Mouse (Mus musculus) gonadal fat pad, adult 2 months (tissue): ENCODE measurements around the gene Nhlrc2. TPM values are rescaled to one million over a fixed set of nuclear protein-coding genes. Genes with fewer than 3 reads are reported as not detected.

Experiments used
- DNase-seq: peaks from one replicate; pipeline ENCODE4 v3.0.0-alpha.2; 2012; ENCODE audit warnings: low read depth
- polyA plus RNA-seq: library from polyadenylated mRNA; depleted of rRNA; stranded (reverse); fragments of >200 nt; gene quantifications from 2 replicates; pipeline ENCODE4 v1.2.3, GENCODE M21; 2012

Gene Nhlrc2
- polyA plus RNA-seq, 1 experiment, result 10.0 TPM

- no peak for DNase-seq
These were observed 15.4 kb downstream of the Nhlrc2 start for GRCm38 (mm10) chr19:56563469-56563868.

GRCm38 (mm10) chr19:56565358-56565757 is 17.3 kb downstream of the Nhlrc2 start:
- no peak for DNase-seq

GRCm38 (mm10) chr19:56566041-56566440 is 18.0 kb downstream of the Nhlrc2 start:
- no peak for DNase-seq

- no peak for DNase-seq
These were observed 18.9 kb downstream of the Nhlrc2 start for GRCm38 (mm10) chr19:56566940-56567339.

- no peak for DNase-seq
These were observed 22.7 kb downstream of the Nhlrc2 start for GRCm38 (mm10) chr19:56570781-56571180.

GRCm38 (mm10) chr19:56571234-56571633 is 23.2 kb downstream of the Nhlrc2 start:
- DNase-seq, result no peak

- DNase-seq, result peak; percentile 55
These were observed 23.9 kb downstream of the Nhlrc2 start for GRCm38 (mm10) chr19:56571913-56572312.

- DNase-seq, result no peak
These were observed 25.1 kb downstream of the Nhlrc2 start for GRCm38 (mm10) chr19:56573184-56573583.

GRCm38 (mm10) chr19:56577801-56578200 is 29.7 kb downstream of the Nhlrc2 start:
- DNase-seq, result no peak

- no peak for DNase-seq
These were observed 33.9 kb downstream of the Nhlrc2 start for GRCm38 (mm10) chr19:56581981-56582380.

- no peak for DNase-seq
These were observed 35.7 kb downstream of the Nhlrc2 start for GRCm38 (mm10) chr19:56583785-56584184.

- no peak for DNase-seq
These were observed 36.2 kb downstream of the Nhlrc2 start for GRCm38 (mm10) chr19:56584288-56584687.

GRCm38 (mm10) chr19:56586320-56586719 is 38.3 kb downstream of the Nhlrc2 start:
- DNase-seq, result no peak

GRCm38 (mm10) chr19:56588205-56588626 is 40.2 kb downstream of the Nhlrc2 start:
- peak; percentile 74 for DNase-seq

GRCm38 (mm10) chr19:56589008-56589407 is 40.9 kb downstream of the Nhlrc2 start:
- DNase-seq, result no peak

- no peak for DNase-seq
These were observed 41.4 kb downstream of the Nhlrc2 start for GRCm38 (mm10) chr19:56589455-56589854.

GRCm38 (mm10) chr19:56590250-56590649 is 42.2 kb downstream of the Nhlrc2 start:
- DNase-seq, result no peak

GRCm38 (mm10) chr19:56592472-56592871 is 44.4 kb downstream of the Nhlrc2 start:
- DNase-seq, result no peak

GRCm38 (mm10) chr19:56599996-56600395 is 51.9 kb downstream of the Nhlrc2 start:
- DNase-seq, result no peak

- no peak for DNase-seq
These were observed 52.7 kb downstream of the Nhlrc2 start for GRCm38 (mm10) chr19:56600797-56601196.

- peak; percentile 34 for DNase-seq
These were observed 53.9 kb downstream of the Nhlrc2 start for GRCm38 (mm10) chr19:56601901-56602347.

GRCm38 (mm10) chr19:56608946-56609345 is 60.9 kb downstream of the Nhlrc2 start:
- DNase-seq, result no peak

- DNase-seq, result no peak
These were observed 66.1 kb downstream of the Nhlrc2 start for GRCm38 (mm10) chr19:56614131-56614530.

- no peak for DNase-seq
These were observed 70.8 kb downstream of the Nhlrc2 start for GRCm38 (mm10) chr19:56618845-56619244.
